Mouse (Mus musculus): ENCODE data around the gene Calm4. TPM values are rescaled to one million over a fixed set of nuclear protein-coding genes. Genes with fewer than 3 reads are reported as not detected.
"Not testable (repeated sequence)": the region's sequence is repeated elsewhere in the genome, so short reads cannot be mapped to it uniquely, and the experiment has no call there.

Calm4 gene
- polyA plus RNA-seq, 1 experiment from 2014 or later, result not detected

DNA sequence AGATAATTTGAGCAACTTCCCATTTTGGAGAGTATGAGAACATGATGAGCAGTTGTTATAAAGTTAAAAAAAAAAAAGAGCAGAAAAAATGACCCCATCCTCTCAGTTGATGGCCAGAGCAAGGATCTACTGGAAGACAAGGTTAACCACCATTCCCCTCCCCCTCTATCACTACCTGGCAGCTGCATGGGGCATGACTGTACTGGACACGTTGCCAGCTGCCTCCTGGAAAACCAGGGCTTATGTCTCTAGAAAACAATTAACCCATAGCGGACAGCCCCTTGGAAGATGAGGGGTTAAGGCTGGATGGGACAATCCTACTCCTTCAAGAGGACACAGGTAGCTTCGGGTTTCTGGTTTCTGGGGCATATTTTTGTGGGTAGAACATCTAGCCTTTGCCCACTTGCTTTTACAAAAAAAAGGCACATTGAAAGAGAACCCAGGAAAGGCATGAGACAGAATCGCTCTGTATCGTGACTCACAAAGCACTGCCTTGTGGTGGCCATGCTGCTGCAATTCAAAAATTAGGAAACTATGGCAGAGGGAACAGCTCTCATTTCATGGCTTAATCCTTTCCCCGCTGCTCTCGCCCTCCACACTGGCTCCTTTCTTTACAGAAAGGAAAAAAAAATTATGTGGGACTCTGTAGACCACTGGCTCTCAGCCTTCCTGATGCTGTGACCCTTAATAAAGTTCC is 30.3 kb upstream of the Calm4 start:
- H3K4me1 ChIP-seq (replicated peaks; ENCODE audit: control insufficient read depth, insufficient read depth, low read length), result no peaks in the 10 kb centered on the region
- H3K27me3 ChIP-seq (ENCODE audit: control insufficient read depth, insufficient read depth, low read length), result no peaks in the 10 kb centered on the region
- H3K36me3 ChIP-seq (ENCODE audit: control insufficient read depth, insufficient read depth, low read length), result no peaks in the 10 kb centered on the region
- 81% methylated on average over 7 of the region's 7 CpGs for WGBS
- ATAC-seq (replicated peaks; ENCODE audit: low FRiP score), result no peak
- no peak overlapping the region for H3K9ac ChIP-seq (ENCODE audit: low read length)
- H3K9me3 ChIP-seq (ENCODE audit: control insufficient read depth, low read length), result no peaks in the 10 kb centered on the region
- no peak overlapping the region for H3K4me2 ChIP-seq (ENCODE audit: low read depth, low read length, severe bottlenecking)
- no peak overlapping the region for H3K27ac ChIP-seq (ENCODE audit: low read depth, low read length)
- no peak for DNase-seq (ENCODE audit: low spot score)
- H3K4me3 ChIP-seq (ENCODE audit: low read depth, low read length), result no peak overlapping the region

DNA sequence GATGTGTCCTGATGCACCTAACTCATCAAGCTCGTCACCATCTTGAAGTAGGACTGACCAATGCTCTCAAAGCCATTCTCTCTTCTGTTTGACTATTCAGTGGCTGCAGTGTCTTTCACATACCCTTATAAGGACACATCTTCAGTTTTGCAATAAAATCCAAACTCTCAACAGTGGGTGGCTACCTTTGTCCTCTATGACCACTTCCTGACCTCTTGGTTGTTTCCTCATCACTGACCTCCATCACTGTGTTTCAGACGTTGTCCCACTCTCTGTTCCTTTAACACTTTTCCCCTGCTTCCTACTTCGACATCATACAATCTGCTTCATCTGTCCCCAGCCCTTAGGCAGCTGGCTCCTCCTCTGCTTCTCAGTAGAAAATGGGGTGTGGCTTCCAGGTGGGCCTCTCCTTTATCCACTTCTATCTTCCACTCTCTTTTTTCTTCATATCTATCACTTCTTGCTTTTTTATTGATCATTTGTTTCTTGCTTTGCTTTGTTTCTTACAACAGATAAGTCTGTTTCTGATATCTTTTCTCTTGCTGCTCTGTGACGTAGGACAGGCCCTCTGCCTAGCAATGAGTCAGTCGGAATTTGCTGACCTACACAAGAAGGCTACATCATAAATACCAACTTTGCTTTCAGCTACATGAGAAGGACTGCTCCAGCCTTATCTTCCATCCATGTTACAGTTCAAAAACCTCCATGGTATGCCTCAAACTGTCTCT is 19.4 kb upstream of the Calm4 start:
- Histone ChIP-seq H3K4me1 (replicated peaks; ENCODE audit: control insufficient read depth, insufficient read depth, low read length) (no peaks in the 10 kb centered on the region), H3K27ac (ENCODE audit: low read depth, low read length) (no peak overlapping the region), H3K27me3 (ENCODE audit: control insufficient read depth, insufficient read depth, low read length) (no peaks in the 10 kb centered on the region), H3K4me2 (ENCODE audit: low read depth, low read length, severe bottlenecking) (no peak overlapping the region), H3K4me3 (ENCODE audit: low read depth, low read length) (no peak overlapping the region), H3K9ac (ENCODE audit: low read length) (no peak overlapping the region), H3K36me3 (ENCODE audit: control insufficient read depth, insufficient read depth, low read length) (no peaks in the 10 kb centered on the region), H3K9me3 (ENCODE audit: control insufficient read depth, low read length) (no peaks in the 10 kb centered on the region)
- ATAC-seq (replicated peaks; ENCODE audit: low FRiP score), result no peak
- 83% methylated on average over 5 of the region's 5 CpGs for WGBS
- no peak for DNase-seq (ENCODE audit: low spot score)

- no peaks in the 10 kb centered on the region for H3K27me3 ChIP-seq (ENCODE audit: control insufficient read depth, insufficient read depth, low read length)
- no peak overlapping the region for H3K27ac ChIP-seq (ENCODE audit: low read depth, low read length)
- no peaks in the 10 kb centered on the region for H3K9me3 ChIP-seq (ENCODE audit: control insufficient read depth, low read length)
- H3K4me3 ChIP-seq (ENCODE audit: low read depth, low read length), result no peak overlapping the region
- no peak overlapping the region for H3K9ac ChIP-seq (ENCODE audit: low read length)
- H3K4me2 ChIP-seq (ENCODE audit: low read depth, low read length, severe bottlenecking), result no peak overlapping the region
- DNase-seq (ENCODE audit: low spot score) (no peak), ATAC-seq (replicated peaks; ENCODE audit: low FRiP score) (no peak)
- 92% methylated on average over 2 of the region's 2 CpGs for WGBS
- no peaks in the 10 kb centered on the region for H3K4me1 ChIP-seq (replicated peaks; ENCODE audit: control insufficient read depth, insufficient read depth, low read length)
- H3K36me3 ChIP-seq (ENCODE audit: control insufficient read depth, insufficient read depth, low read length), result no peaks in the 10 kb centered on the region
These were observed 18.8 kb upstream of the Calm4 start for GRCm38 (mm10) chr13:3818740-3819076.

DNA sequence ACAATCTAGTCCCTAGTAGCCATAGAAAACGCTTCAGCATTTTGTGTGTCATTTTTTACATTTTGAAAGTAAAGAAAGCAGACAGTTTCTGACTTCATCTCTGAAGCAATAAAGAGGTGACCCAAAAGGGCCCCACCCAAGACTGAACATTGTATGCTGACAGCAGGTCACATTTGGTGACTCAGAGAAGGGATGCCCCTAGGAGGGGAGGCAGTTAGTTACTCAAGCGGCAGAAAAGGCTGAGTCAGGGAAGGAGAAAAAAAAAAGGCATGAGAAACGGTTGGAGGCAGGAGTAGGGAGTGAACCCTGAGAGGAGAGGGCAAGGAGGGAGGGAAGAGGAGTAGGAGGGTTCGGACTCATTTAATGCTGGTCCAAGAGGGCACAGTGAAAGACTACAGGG is 15.5 kb upstream of the Calm4 start:
- Histone ChIP-seq H3K9me3 (ENCODE audit: control insufficient read depth, low read length) (no peaks in the 10 kb centered on the region), H3K27me3 (ENCODE audit: control insufficient read depth, insufficient read depth, low read length) (no peaks in the 10 kb centered on the region), H3K4me3 (ENCODE audit: low read depth, low read length) (no peak overlapping the region), H3K4me2 (ENCODE audit: low read depth, low read length, severe bottlenecking) (no peak overlapping the region), H3K4me1 (replicated peaks; ENCODE audit: control insufficient read depth, insufficient read depth, low read length) (no peaks in the 10 kb centered on the region), H3K9ac (ENCODE audit: low read length) (no peak overlapping the region), H3K36me3 (ENCODE audit: control insufficient read depth, insufficient read depth, low read length) (no peaks in the 10 kb centered on the region), H3K27ac (ENCODE audit: low read depth, low read length) (no peak overlapping the region)
- ATAC-seq (replicated peaks; ENCODE audit: low FRiP score) (no peak), DNase-seq (ENCODE audit: low spot score) (no peak)
- 61% methylated on average over 4 of the region's 4 CpGs for WGBS

GRCm38 (mm10) chr13:3825726-3826125 is 11.8 kb upstream of the Calm4 start:
- H3K4me2 ChIP-seq (ENCODE audit: low read depth, low read length, severe bottlenecking), result no peak overlapping the region
- H3K4me1 ChIP-seq (replicated peaks; ENCODE audit: control insufficient read depth, insufficient read depth, low read length), result no peaks in the 10 kb centered on the region
- no peak for DNase-seq (ENCODE audit: low spot score)
- H3K9ac ChIP-seq (ENCODE audit: low read length), result no peak overlapping the region
- no peaks in the 10 kb centered on the region for H3K36me3 ChIP-seq (ENCODE audit: control insufficient read depth, insufficient read depth, low read length)
- no peak overlapping the region for H3K4me3 ChIP-seq (ENCODE audit: low read depth, low read length)
- H3K27ac ChIP-seq (ENCODE audit: low read depth, low read length), result no peak overlapping the region
- no peak for ATAC-seq (replicated peaks; ENCODE audit: low FRiP score)
- no peaks in the 10 kb centered on the region for H3K9me3 ChIP-seq (ENCODE audit: control insufficient read depth, low read length)
- H3K27me3 ChIP-seq (ENCODE audit: control insufficient read depth, insufficient read depth, low read length), result no peaks in the 10 kb centered on the region

GRCm38 (mm10) chr13:3831546-3831945 is 6.0 kb upstream of the Calm4 start:
- no peak overlapping the region for H3K9ac ChIP-seq (ENCODE audit: low read length)
- H3K27ac ChIP-seq (ENCODE audit: low read depth, low read length), result no peak overlapping the region
- H3K27me3 ChIP-seq (ENCODE audit: control insufficient read depth, insufficient read depth, low read length), result no peaks in the 10 kb centered on the region
- H3K4me2 ChIP-seq (ENCODE audit: low read depth, low read length, severe bottlenecking), result no peak overlapping the region
- no peak for DNase-seq (ENCODE audit: low spot score)
- no peaks in the 10 kb centered on the region for H3K9me3 ChIP-seq (ENCODE audit: control insufficient read depth, low read length)
- no peaks in the 10 kb centered on the region for H3K36me3 ChIP-seq (ENCODE audit: control insufficient read depth, insufficient read depth, low read length)
- no peaks in the 10 kb centered on the region for H3K4me1 ChIP-seq (replicated peaks; ENCODE audit: control insufficient read depth, insufficient read depth, low read length)
- no peak for ATAC-seq (replicated peaks; ENCODE audit: low FRiP score)
- WGBS, result 86% methylated on average over 5 of the region's 5 CpGs
- H3K4me3 ChIP-seq (ENCODE audit: low read depth, low read length), result no peak overlapping the region

GRCm38 (mm10) chr13:3831994-3832393 is 5.6 kb upstream of the Calm4 start:
- no peak overlapping the region for H3K4me3 ChIP-seq (ENCODE audit: low read depth, low read length)
- no peaks in the 10 kb centered on the region for H3K4me1 ChIP-seq (replicated peaks; ENCODE audit: control insufficient read depth, insufficient read depth, low read length)
- no peaks in the 10 kb centered on the region for H3K36me3 ChIP-seq (ENCODE audit: control insufficient read depth, insufficient read depth, low read length)
- no peaks in the 10 kb centered on the region for H3K9me3 ChIP-seq (ENCODE audit: control insufficient read depth, low read length)
- no peak overlapping the region for H3K9ac ChIP-seq (ENCODE audit: low read length)
- DNase-seq (ENCODE audit: low spot score), result no peak
- no peak overlapping the region for H3K4me2 ChIP-seq (ENCODE audit: low read depth, low read length, severe bottlenecking)
- H3K27ac ChIP-seq (ENCODE audit: low read depth, low read length), result no peak overlapping the region
- WGBS, result 64% methylated on average over 1 of the region's 1 CpGs
- no peak for ATAC-seq (replicated peaks; ENCODE audit: low FRiP score)
- no peaks in the 10 kb centered on the region for H3K27me3 ChIP-seq (ENCODE audit: control insufficient read depth, insufficient read depth, low read length)

- 75% methylated on average over 2 of the region's 2 CpGs for WGBS
- DNase-seq (ENCODE audit: low spot score) (no peak), ATAC-seq (replicated peaks; ENCODE audit: low FRiP score) (no peak)
- Histone ChIP-seq H3K4me3 (ENCODE audit: low read depth, low read length) (no peak overlapping the region), H3K27me3 (ENCODE audit: control insufficient read depth, insufficient read depth, low read length) (no peaks in the 10 kb centered on the region), H3K9ac (ENCODE audit: low read length) (no peak overlapping the region), H3K36me3 (ENCODE audit: control insufficient read depth, insufficient read depth, low read length) (no peaks in the 10 kb centered on the region), H3K4me1 (replicated peaks; ENCODE audit: control insufficient read depth, insufficient read depth, low read length) (no peaks in the 10 kb centered on the region), H3K9me3 (ENCODE audit: control insufficient read depth, low read length) (no peaks in the 10 kb centered on the region), H3K4me2 (ENCODE audit: low read depth, low read length, severe bottlenecking) (no peak overlapping the region), H3K27ac (ENCODE audit: low read depth, low read length) (no peak overlapping the region)
These were observed 5.1 kb upstream of the Calm4 start for GRCm38 (mm10) chr13:3832450-3832849.

DNA sequence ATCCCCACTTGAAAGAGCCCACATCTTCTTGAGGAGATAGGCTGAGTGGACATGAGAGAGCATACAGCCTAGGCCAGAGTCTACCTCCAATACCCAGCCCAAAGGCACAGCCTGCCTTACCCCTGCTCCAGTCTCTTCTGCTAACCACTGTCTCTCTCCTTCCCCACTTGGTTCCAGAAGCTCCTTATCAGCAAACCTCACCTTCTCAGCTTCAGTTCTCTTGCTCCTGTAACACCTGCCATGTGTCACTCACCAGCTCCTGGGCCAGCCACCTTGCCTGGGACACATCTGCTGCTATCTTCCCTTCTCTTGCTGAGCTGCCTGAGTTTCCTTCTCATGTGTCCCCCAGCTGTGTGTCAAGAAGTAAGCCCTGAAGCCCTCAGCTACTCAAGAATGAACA is 3.9 kb upstream of the Calm4 start:
- not testable (repeated sequence) for H3K4me3 ChIP-seq (ENCODE audit: low read depth, low read length); DNase-seq (ENCODE audit: low spot score); H3K4me2 ChIP-seq (ENCODE audit: low read depth, low read length, severe bottlenecking); H3K27me3 ChIP-seq (ENCODE audit: control insufficient read depth, insufficient read depth, low read length); ATAC-seq (replicated peaks; ENCODE audit: low FRiP score); H3K9ac ChIP-seq (ENCODE audit: low read length); H3K27ac ChIP-seq (ENCODE audit: low read depth, low read length); H3K4me1 ChIP-seq (replicated peaks; ENCODE audit: control insufficient read depth, insufficient read depth, low read length); H3K9me3 ChIP-seq (ENCODE audit: control insufficient read depth, low read length); H3K36me3 ChIP-seq (ENCODE audit: control insufficient read depth, insufficient read depth, low read length)
